Mouse (Mus musculus): Measurements from ENCODE around the gene Fxyd6. TPM values are rescaled to one million over a fixed set of nuclear protein-coding genes. Genes with fewer than 3 reads are reported as not detected.

Fxyd6 gene
- total and polyA plus RNA-seq, 3 experiments: not detected

DNA sequence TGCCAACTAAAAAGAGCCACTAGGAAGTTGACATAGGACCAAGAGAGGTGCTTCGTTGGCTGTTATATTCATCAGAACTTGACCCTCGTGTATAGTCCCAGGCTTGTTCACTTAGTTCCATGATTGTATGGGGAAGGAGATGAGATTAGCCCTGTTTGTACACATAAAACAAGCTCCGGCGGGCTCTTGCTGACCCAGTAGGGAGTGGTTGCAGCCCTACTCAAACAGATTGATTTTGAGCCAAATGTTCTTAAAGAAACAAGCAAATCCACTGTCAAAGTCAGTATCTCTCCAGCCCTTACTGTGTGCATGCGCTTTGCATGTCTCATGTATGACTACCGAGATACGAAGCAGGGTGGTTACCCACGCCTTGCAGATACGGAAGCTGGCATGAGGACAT, 43.6 kb upstream of the Fxyd6 start:
- Histone ChIP-seq H3K9me3 (replicated peaks; ENCODE audit: insufficient read depth, low read length) (no peaks in the 10 kb centered on the region), H3K9ac (ENCODE audit: control insufficient read depth, low read depth, low read length, poor library complexity, severe bottlenecking) (no peak overlapping the region), H3K27ac (ENCODE audit: control insufficient read depth, low read depth, low read length) (no peak overlapping the region), H3K27me3 (ENCODE audit: control insufficient read depth in 1 of 2, insufficient read depth in 2 of 2, low read length in 2 of 2) (no peaks in the 10 kb centered on the region; a peak in 1 of 4 replicates), H3K79me2 (ENCODE audit: control insufficient read depth, insufficient read depth, low read length, poor library complexity) (no peaks in the 10 kb centered on the region), H3K36me3 (ENCODE audit: control insufficient read depth in 1 of 2, insufficient read depth in 2 of 2, low read length in 2 of 2) (no peaks in the 10 kb centered on the region), H3K4me3 (ENCODE audit: control insufficient read depth in 1 of 2, insufficient read depth in 1 of 2, low read depth in 2 of 2, low read length in 2 of 2) (no peak overlapping the region), H3K4me1 (ENCODE audit: control insufficient read depth in 1 of 2, insufficient read depth in 2 of 2, low read length in 2 of 2) (no peaks in the 10 kb centered on the region)
- no peak for TF ChIP-seq JUND (IDR thresholded peaks at IDR 0.05; ENCODE audit: low read depth, low read length)
- no peak for DNase-seq (ENCODE audit: low read depth, low spot score)

DNA sequence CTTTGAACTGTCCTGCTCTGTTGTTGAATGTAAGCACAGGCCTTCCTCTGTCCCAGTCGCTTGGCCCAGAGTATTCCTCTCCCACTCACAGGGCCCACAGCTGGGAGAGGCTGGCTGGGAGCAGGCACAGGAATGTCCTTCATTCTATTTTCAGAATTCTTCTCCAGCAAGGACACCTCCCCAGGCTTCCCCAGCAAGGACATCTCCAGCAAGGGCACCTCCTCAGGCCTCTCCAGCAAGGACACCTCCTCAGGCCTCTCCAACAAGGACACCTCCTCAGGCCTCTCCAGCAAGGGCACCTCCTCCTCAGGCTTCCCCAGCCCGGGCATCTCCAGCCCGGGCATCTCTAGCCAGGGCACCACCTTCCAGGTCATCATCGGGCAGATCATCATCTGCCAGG, 41.7 kb upstream of the Fxyd6 start:
- no peak for TF ChIP-seq MAFK (IDR thresholded peaks at IDR 0.05; ENCODE audit: borderline replicate concordance, low read depth, low read length)
- no peak for TF ChIP-seq CHD2 (IDR thresholded peaks at IDR 0.05; ENCODE audit: low read length)
- no peak for TF ChIP-seq ZNF384 (IDR thresholded peaks at IDR 0.05; ENCODE audit: low read depth, low read length)
- no peak for DNase-seq (ENCODE audit: low read depth, low spot score)
- H3K79me2 ChIP-seq (ENCODE audit: control insufficient read depth, insufficient read depth, low read length, poor library complexity): no peaks in the 10 kb centered on the region
- no peaks in the 10 kb centered on the region for H3K36me3 ChIP-seq (ENCODE audit: control insufficient read depth in 1 of 2, insufficient read depth in 2 of 2, low read length in 2 of 2)
- no peak overlapping the region for H3K4me3 ChIP-seq (ENCODE audit: control insufficient read depth in 1 of 2, insufficient read depth in 1 of 2, low read depth in 2 of 2, low read length in 2 of 2)
- H3K9ac ChIP-seq (ENCODE audit: control insufficient read depth, low read depth, low read length, poor library complexity, severe bottlenecking): no peak overlapping the region
- H3K9me3 ChIP-seq (replicated peaks; ENCODE audit: insufficient read depth, low read length): no peaks in the 10 kb centered on the region
- H3K4me1 ChIP-seq (ENCODE audit: control insufficient read depth in 1 of 2, insufficient read depth in 2 of 2, low read length in 2 of 2): no peaks in the 10 kb centered on the region
- H3K27me3 ChIP-seq (ENCODE audit: control insufficient read depth in 1 of 2, insufficient read depth in 2 of 2, low read length in 2 of 2): peaks cover 0 to under 1% of the 10 kb centered on the region in 2 experiments; a peak in 2 of 4 replicates
- H3K27ac ChIP-seq (ENCODE audit: control insufficient read depth, low read depth, low read length): no peak overlapping the region

DNA sequence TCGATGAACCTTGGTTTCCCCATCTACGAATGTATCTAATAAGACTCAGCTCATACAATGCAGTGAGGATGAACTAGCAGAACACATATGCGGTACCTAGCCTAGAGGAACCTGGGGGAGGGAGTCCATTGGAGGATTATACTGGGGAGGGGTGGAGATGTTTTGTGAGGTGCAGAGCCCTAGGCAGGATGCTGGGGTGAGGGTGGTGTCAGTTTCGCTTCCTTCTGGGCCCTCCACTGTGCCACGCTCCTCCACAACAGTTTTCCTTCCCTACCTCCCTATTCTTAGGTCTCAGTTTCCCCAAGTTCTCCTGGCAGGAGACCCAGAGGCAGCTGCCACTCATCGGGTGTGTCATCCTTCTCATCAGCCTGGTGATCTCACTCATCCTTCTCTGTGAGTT, 40.4 kb upstream of the Fxyd6 start:
- H3K4me1 ChIP-seq (ENCODE audit: control insufficient read depth in 1 of 2, insufficient read depth in 2 of 2, low read length in 2 of 2): no peaks in the 10 kb centered on the region
- DNase-seq (ENCODE audit: low read depth, low spot score): no peak
- peaks cover 0 to 2% of the 10 kb centered on the region in 2 experiments; a peak in 2 of 4 replicates for H3K27me3 ChIP-seq (ENCODE audit: control insufficient read depth in 1 of 2, insufficient read depth in 2 of 2, low read length in 2 of 2)
- H3K36me3 ChIP-seq (ENCODE audit: control insufficient read depth in 1 of 2, insufficient read depth in 2 of 2, low read length in 2 of 2): no peaks in the 10 kb centered on the region
- no peaks in the 10 kb centered on the region for H3K79me2 ChIP-seq (ENCODE audit: control insufficient read depth, insufficient read depth, low read length, poor library complexity)
- no peak for TF ChIP-seq BHLHE40 (IDR thresholded peaks at IDR 0.05; ENCODE audit: borderline replicate concordance, low read depth, low read length)
- TF ChIP-seq MAZ (IDR thresholded peaks at IDR 0.05; ENCODE audit: low read depth, low read length): no peak
- no peak for TF ChIP-seq USF1 (IDR thresholded peaks at IDR 0.05; ENCODE audit: low read depth, low read length)
- TF ChIP-seq ZMIZ1 (IDR thresholded peaks at IDR 0.05; ENCODE audit: low read depth, low read length): no peak
- no peak for TF ChIP-seq GABPA (IDR thresholded peaks at IDR 0.05; ENCODE audit: low read depth, low read length)
- no peak for TF ChIP-seq MEF2A (IDR thresholded peaks at IDR 0.05; ENCODE audit: extremely low read depth, insufficient replicate concordance, low read depth, low read length, poor library complexity, severe bottlenecking)
- TF ChIP-seq MAX (IDR thresholded peaks at IDR 0.05; ENCODE audit: low read length): no peak
- no peak for TF ChIP-seq RCOR1 (IDR thresholded peaks at IDR 0.05; ENCODE audit: low read depth, low read length)
- no peak for TF ChIP-seq JUND (IDR thresholded peaks at IDR 0.05; ENCODE audit: low read depth, low read length)
- no peak for TF ChIP-seq ETS1 (IDR thresholded peaks at IDR 0.05; ENCODE audit: low read depth, low read length)
- TF ChIP-seq NELFE (IDR thresholded peaks at IDR 0.05; ENCODE audit: low read depth, low read length): no peak
- TF ChIP-seq MXI1 (IDR thresholded peaks at IDR 0.05; ENCODE audit: low read depth, low read length): no peak
- no peak for TF ChIP-seq E2F4 (IDR thresholded peaks at IDR 0.05; ENCODE audit: borderline replicate concordance, low read depth, low read length)
- no peak overlapping the region for H3K27ac ChIP-seq (ENCODE audit: control insufficient read depth, low read depth, low read length)
- no peaks in the 10 kb centered on the region for H3K9me3 ChIP-seq (replicated peaks; ENCODE audit: insufficient read depth, low read length)
- H3K9ac ChIP-seq (ENCODE audit: control insufficient read depth, low read depth, low read length, poor library complexity, severe bottlenecking): no peak overlapping the region
- no peak overlapping the region for H3K4me3 ChIP-seq (ENCODE audit: control insufficient read depth in 1 of 2, insufficient read depth in 1 of 2, low read depth in 2 of 2, low read length in 2 of 2)
